Mouse (Mus musculus) hematopoietic stem cell, adult 5-6 weeks (primary cell): ENCODE results near the gene Gtpbp8. TPM values are rescaled to one million over a fixed set of nuclear protein-coding genes. Genes with fewer than 3 reads are reported as not detected.

Experiments
- ATAC-seq, 2 experiments: fragments of 125-278 bp in 1 of 2; replicated peaks in 1 of 2; 2 replicates each; pipeline ENCODE4 v1.8.0; 2016 to 2017; ENCODE audit warnings: inconsistent platforms in 2 of 2, mild to moderate bottlenecking in 2 of 2, moderate number of reproducible peaks in 2 of 2, low read depth in 1 of 2, moderate TSS enrichment in 1 of 2; ENCODE audit not compliant: low FRiP score in 2 of 2, poor library complexity in 2 of 2, severe bottlenecking in 2 of 2, insufficient read depth in 1 of 2, low TSS enrichment in 1 of 2
- total RNA-seq: library from RNA; stranded (forward); fragments of 172-1452, 232-1000 nt; gene quantifications from 2 replicates; pipeline ENCODE4 v1.2.3, GENCODE M21; 2017

Gtpbp8 gene
- total RNA-seq, 1 experiment from 2014 or later = 15.8 TPM

DNA sequence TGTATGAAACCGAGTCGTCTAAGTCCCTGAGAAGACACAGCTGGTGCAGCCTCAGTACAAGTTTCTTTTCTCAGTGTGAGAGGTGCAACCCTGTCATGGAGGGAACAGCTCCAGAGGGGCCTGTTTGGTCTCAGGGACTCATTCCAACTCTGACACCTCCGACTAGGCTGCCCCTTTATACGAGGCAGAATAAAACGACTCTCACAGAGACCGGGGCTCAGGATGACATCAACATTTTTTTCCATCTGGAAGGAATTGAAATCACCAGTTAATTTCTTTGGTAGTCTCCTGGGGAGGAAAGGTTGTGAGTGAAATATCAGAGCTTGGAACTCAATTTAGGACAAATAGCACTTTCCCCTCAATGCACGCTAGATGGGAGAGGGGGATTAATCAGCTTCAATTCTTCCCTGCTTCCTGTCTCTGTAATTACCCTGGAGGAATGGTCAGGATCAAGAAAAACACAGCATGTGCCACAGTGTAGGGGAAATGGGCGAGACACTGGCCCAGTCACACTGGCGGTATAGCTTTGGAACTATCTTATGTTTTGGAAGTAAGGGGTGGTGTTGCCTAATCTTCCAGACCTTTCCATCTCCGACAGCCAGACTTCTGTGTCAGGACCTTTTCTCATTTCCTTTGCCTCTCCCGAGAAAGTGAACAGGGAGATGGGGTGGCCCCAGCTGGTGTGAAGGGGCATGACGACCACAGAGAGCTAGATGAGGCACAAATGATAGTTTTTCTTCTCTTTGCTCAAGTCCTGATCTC lies 50.1 kb downstream of the Gtpbp8 start:
- ATAC-seq = no peak

DNA sequence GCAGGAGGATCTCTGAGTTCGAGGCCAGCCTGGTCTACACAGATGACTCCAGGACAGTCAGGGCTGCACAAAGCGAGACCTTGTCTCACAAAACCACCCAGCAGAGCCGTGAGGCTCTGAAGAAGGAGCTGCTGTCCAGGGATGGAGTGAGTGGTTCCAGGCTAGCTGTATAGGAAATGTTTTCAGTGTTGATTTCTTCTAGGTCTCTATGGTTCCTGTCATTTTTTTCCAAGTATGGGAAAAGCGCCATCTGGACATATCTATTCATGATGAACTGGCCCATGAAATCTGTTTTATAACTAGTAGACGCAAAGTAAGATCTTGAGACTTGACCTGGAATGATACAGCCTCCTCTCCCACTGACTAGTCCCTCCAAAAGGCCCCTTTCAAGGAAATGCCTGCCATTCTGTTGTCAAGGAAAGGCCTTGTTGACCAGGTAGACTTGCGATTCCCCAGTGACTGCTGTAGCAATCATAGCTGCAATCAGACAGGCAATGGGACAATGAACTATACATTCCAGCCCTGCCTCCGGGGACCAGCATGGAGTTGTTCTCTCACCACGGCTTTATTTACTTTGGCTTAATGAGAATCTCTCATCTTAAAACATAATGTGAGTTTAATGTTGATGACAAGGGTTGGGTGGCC lies 50.8 kb downstream of the Gtpbp8 start:
- ATAC-seq = no peak

DNA sequence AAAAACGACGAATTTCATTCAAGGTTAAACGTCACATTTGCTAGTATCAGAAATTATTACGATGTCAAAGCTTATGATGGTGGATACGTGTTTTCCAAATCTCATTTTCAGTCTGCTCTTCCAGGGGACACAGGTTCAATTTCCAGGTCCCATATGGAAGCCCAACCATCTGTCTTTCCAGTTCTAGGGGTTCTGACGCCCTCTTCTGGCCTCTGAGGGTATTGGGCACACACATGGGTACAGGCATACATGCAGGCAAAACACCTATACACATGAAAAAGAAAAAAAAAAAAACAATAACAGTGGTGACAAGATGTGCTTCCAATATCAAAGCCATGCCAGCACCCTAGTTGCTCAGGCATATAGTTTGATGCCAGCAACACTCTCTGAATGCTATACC lies 52.5 kb downstream of the Gtpbp8 start:
- no peak for ATAC-seq

DNA sequence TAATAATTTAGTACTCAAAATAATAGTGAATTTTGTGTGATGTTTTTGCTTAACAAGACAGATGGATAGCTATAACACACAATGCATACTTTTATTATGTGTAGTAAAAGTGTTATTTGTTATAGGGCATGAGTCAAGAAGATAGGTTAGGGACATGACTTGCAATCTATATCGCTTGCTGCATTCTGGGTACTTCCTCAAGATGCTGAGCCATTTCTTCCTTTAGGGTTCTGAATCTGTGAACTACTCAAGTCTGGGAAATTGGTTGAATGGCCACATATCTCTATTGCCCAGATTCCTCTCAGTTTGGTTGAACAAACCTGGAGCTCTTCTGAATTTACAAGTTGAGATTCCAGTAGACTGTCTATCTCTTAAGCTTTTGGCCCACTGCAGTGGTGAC lies 53.6 kb downstream of the Gtpbp8 start:
- no peak for ATAC-seq

DNA sequence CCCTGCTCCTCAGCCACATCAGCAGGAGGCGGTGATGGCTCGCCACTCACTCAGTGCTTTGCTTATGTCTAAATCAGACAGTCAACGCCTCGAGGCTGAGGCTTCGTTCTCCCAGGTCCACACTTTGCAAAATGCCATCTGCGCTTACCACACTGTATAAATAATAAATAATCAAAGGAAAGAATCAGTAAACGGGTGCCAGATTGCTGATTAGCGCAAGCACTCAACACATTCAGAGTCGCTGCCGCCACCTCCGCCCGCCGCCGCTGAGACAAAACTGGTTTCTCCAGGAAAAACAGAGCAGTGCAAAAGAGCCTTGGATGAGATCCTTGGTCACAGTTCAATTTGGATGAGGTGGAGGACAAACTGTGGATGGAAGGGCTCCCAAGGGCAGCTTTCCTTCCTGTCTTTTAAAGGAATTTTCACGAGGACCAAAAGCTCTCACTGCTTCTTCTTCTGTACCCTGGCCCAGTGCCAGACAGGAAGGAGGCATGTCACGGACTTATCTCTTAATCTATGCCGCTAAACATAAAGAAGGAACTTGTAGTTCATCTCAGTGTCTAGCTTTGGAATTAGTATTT lies 54.5 kb downstream of the Gtpbp8 start:
- ATAC-seq = peak in 1 of 2 experiments; percentile 32; a peak in 1 of 4 replicates

DNA sequence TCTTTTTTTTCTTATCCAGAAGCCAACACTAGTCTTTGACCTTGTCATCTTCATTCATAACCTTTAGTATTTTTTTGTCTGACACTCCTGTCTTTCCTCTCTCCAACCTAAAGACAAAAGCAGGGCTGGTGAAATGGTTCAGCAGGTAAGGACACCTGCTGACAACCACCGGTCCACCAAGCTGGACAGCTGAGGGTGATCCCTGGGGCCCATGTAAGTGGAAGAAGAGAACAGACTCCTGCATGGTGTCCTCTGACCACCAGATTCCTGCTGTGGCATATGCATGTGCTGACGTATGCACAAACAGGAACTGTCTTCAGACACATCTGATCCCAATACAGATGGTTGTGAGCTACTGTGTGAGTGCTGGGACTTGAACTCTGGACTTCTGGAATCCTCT lies 55.1 kb downstream of the Gtpbp8 start:
- ATAC-seq = no peak

DNA sequence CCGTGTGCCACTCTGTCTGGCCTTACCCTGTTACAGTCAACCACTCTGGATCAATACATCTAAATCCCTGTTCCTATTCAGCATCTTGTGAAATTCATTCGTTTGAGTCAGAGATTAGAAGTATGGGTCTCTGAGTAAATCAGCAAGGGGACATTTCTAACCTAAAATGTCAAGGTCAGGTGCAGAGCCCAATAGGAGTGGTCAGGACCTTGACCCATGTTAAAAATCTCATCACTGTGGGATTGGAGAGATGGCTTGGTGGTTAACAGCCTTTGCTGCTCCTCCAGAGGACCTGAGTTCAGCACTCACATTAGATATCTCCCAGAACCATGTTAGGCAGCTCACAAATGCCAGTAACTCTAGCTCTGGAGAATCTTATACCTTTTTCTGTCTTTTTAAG lies 55.7 kb downstream of the Gtpbp8 start:
- ATAC-seq = no peak

DNA sequence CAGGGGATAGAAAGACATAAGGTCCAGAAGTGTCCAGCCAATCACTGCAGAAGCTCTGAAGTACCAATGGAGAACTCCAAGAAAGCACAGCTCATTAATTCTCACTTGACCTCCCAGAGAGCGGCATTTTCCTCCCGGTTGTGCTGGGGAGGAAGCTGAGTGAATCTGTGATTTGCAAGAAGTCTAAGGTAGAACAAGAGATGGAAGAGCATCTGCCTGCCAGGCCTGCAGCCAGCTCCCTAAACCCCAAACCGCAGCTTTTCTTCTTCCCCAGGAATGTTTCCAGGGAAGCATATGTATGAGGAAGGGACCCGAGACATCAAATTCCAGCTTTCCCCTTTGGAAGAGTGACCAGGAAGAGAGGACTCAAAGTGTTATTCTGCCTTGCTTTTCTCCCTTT lies 57.7 kb downstream of the Gtpbp8 start:
- ATAC-seq = no peak

DNA sequence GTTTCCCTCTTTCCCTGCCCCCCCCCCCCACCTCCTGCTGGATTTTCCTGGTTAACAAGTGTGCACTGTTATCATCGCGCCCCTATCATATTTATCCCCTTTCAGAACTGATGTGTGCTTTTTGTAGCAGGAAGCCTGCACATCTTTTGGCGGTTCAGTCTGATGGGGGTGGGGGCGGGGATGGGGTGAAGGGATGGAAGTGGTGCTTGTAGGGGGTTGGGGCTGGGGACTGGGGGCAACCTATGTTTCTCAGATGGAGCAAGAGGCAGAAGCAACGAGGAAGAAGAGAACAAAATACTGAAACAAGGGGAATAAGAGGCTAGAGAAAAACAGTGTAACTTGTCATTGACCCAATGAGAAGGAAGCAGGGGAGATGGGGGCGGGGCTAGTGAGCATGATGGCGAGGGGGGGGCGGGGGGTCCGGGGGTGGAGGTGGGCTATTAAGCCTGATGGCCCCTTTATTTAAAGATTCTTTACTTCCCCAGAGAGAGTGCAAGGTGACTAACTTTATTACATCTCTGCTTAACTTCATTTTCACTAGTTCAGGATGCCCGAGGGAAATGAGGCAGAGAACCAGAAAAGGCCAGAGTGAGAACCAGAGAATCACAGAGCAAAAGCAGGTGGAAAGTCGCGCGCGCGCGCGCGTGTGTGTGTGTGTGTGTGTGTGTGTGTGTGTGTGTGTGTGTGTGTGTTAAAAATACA lies 58.3 kb downstream of the Gtpbp8 start:
- ATAC-seq = no peak

DNA sequence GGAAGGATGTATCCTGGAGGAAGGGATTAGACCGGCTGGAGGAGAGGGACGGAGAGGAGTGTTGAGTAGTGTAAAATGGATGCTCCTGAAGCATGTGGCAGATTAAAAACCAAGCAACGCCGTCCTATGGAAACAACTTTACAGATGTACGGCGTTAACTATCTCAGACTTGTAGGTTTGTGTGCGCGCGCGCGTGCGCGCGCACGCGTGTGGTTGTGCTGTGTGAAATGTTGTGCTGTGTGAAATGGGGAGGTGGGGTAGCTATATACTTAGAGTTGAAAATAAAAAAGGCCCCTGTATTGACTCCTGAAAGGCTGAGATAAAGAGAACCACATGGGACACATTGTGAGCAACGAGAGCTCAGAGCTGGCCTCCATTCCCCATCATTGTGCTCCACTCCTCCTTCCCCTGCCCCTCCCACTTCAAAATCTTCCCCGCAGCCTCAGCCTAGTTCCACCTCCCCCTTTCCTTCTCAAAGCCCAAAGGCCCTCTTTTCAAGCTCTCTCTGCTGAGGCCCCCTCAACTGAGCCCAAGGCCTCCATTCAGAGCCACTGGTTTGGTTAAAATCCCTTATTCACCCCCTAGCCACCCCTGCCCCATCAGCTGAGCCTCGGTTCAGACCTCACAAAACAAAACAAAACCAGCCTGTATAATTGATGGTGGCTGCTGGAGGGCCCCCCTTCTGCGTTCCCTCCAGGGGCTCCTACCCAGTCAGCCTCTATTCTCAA lies 59.0 kb downstream of the Gtpbp8 start:
- ATAC-seq = no peak

Other genes with a start within 250 kb of the Gtpbp8 start
- gene Boc, start 187.5 kb downstream of the Gtpbp8 start, total RNA-seq = 0.30 and 0.75 TPM in 2 replicates
- gene Nepro, start 22.1 kb downstream of the Gtpbp8 start, total RNA-seq = 22.8 and 24.0 TPM in 2 replicates
- 7.0 and 10.0 TPM in 2 replicates for gene Cd200r1, start 19.4 kb upstream of the Gtpbp8 start, total RNA-seq
- 1.5 and 1.7 TPM in 2 replicates for gene Cd200r4, start 65.4 kb upstream of the Gtpbp8 start, total RNA-seq
- gene Cd200r2, start 120.7 kb upstream of the Gtpbp8 start, total RNA-seq = 0.20 TPM in 1 of 2 replicates, not detected in the other
- gene Cd200r3, start 197.3 kb upstream of the Gtpbp8 start, total RNA-seq = 6.2 TPM in 1 of 2 replicates, not detected in the other